Mouse (Mus musculus) lung, adult 2 months (tissue): ENCODE measurements around the gene Ccdc174.

Experiments used
- CTCF ChIP-seq: fragments of 200-500 bp; IDR thresholded peaks from 2 replicates; pipeline ENCODE4 v1.5.1; 2011; ENCODE audit warnings: mild to moderate bottlenecking, low read length, control low read depth; ENCODE audit not compliant: insufficient read depth
- POLR2A ChIP-seq: fragments of 200-500 bp; IDR thresholded peaks from 2 replicates; pipeline ENCODE4 v1.6.1; 2011; ENCODE audit warnings: low read depth, mild to moderate bottlenecking, control low read depth, low read length, borderline replicate concordance; ENCODE audit errors: extremely low read depth

DNA sequence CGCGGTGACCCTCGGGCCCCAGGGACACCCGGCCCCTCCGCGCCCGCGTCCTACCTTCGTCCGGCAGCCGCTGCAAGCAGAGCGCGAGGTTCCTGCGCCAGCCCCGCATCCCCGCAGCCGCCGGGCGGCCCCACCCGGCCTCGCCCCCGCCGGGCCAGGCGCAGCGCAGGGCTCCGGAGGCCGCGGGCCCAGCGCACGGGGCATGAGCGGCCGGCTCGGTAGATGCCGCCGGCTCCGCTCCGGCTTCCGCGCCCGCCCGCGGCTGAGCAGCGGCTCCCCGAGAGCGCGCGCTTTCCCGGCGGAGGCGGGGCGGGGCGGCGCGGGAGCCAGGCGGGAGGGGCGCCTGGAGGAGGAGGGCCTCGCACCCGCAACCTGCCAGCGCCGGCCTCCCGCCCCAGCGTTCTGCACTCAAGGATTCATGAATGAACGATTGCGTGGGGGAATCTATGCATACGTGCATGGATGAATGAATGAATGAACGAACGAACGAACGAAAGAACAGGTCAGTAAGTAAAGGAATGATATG lies 34.2 kb upstream of the Ccdc174 start:
- TF ChIP-seq CTCF (no peak), POLR2A (no peak)
